Mouse (Mus musculus) stomach, postnatal 0 days (tissue): ENCODE measurements around the gene Stk38. TPM values are rescaled to one million over a fixed set of nuclear protein-coding genes. Genes with fewer than 3 reads are reported as not detected.
A peak's percentile ranks its signal among the peaks of the same experiment; 100 is the strongest.

Experiments used
- ATAC-seq: fragments of 200-750 bp; cut with Nextera tagmentation; 2 replicates; pipeline ENCODE4 v1.8.0; 2017; ENCODE audit not compliant: low FRiP score, low TSS enrichment
- DNase-seq: peaks from one replicate; pipeline ENCODE4 v3.0.0-alpha.2; 2016; ENCODE audit warnings: low spot score
- H3K27ac ChIP-seq: fragments of 300-500 bp; sonication (generic); replicated peaks from 2 replicates; pipeline ENCODE4 v1.5.1; 2014; ENCODE audit warnings: mild to moderate bottlenecking, control low read depth
- H3K27me3 ChIP-seq: fragments of 300-500 bp; sonication (generic); 2 replicates; pipeline ENCODE4 v1.6.1; 2014; ENCODE audit warnings: low read length; ENCODE audit not compliant: control insufficient read depth, insufficient read depth
- H3K36me3 ChIP-seq: fragments of 300-500 bp; sonication (generic); 2 replicates; pipeline ENCODE4 v1.6.1; 2014; ENCODE audit warnings: low read length, mixed read lengths; ENCODE audit not compliant: control insufficient read depth, insufficient read depth
- H3K4me1 ChIP-seq: fragments of 300-500 bp; sonication (generic); replicated peaks from 2 replicates; pipeline ENCODE4 v1.6.1; 2014; ENCODE audit warnings: antibody characterized with exemption; ENCODE audit not compliant: control insufficient read depth, insufficient read depth
- H3K4me2 ChIP-seq: fragments of 300-500 bp; sonication (generic); replicated peaks from 2 replicates; pipeline ENCODE4 v1.6.1; 2014; ENCODE audit warnings: low read depth, mild to moderate bottlenecking, control low read depth, moderate library complexity
- H3K4me3 ChIP-seq: fragments of 300-500 bp; sonication (generic); 2 replicates; pipeline ENCODE4 v1.5.1; 2014; ENCODE audit warnings: low read depth, low read length, control low read depth
- H3K9ac ChIP-seq: fragments of 300-500 bp; sonication (generic); 2 replicates; pipeline ENCODE4 v1.6.1; 2014; ENCODE audit warnings: mild to moderate bottlenecking, low read length, control low read depth, mixed read lengths
- H3K9me3 ChIP-seq: fragments of 300-500 bp; sonication (generic); 2 replicates; pipeline ENCODE4 v1.6.1; 2016; ENCODE audit warnings: low read length; ENCODE audit not compliant: control insufficient read depth
- CTCF ChIP-seq: IDR thresholded peaks from 2 replicates; pipeline ENCODE4 v1.5.1; 2016; ENCODE audit warnings: antibody characterized with exemption, low read depth, mild to moderate bottlenecking, moderate library complexity
- EP300 ChIP-seq: optimal IDR thresholded peaks from 2 replicates; pipeline ENCODE3; 2016; ENCODE audit warnings: antibody characterized with exemption
- WGBS: fragments of 180-500 bp; shearing (Covaris S2); extraction: QIAGEN DNeasy Blood & Tissue Kit; methylation state at CpG from one replicate; pipeline ENCODE4 v1.1.7; 2014; 5-methylcytosine and 5-hydroxymethylcytosine counted together
- polyA plus RNA-seq: library from polyadenylated mRNA; unstranded; fragments of >200 nt; fragmentation: Nextera tagmentation; extraction: Ambion mirVana; gene quantifications from 2 replicates; pipeline ENCODE4 v1.2.1, GENCODE M21; 2015

The Stk38 gene
- polyA plus RNA-seq, 1 experiment from 2014 or later, result 64.8 TPM

- WGBS, result 2% methylated on average over 14 of the region's 14 CpGs
- H3K9ac ChIP-seq, result peak overlapping the region; percentile 4; the same call in 1 of the 2 replicates
- no peak overlapping the region for H3K4me3 ChIP-seq
- H3K27me3 ChIP-seq, result no peaks in the 10 kb centered on the region
- DNase-seq, result peak; percentile 94
- peak overlapping the region; percentile 21; the same call in 1 of the 2 replicates for H3K4me2 ChIP-seq
- TF ChIP-seq CTCF (peak; percentile 72), EP300 (peak; percentile 39)
- peak; percentile 88 for ATAC-seq
- peak overlapping the region; percentile 88 for H3K27ac ChIP-seq
- peaks cover 6% of the 10 kb centered on the region; the same call in 1 of the 2 replicates for H3K4me1 ChIP-seq
- no peaks in the 10 kb centered on the region for H3K36me3 ChIP-seq
- no peaks in the 10 kb centered on the region for H3K9me3 ChIP-seq
These were observed 77.3 kb downstream of the Stk38 start for GRCm38 (mm10) chr17:28930392-28931074.

GRCm38 (mm10) chr17:28929369-28929768 lies 78.4 kb downstream of the Stk38 start:
- ATAC-seq (no peak), DNase-seq (no peak)
- 88% methylated on average over 4 of the region's 4 CpGs for WGBS
- no peak overlapping the region for H3K27ac ChIP-seq
- no peaks in the 10 kb centered on the region for H3K36me3 ChIP-seq
- no peak overlapping the region for H3K4me2 ChIP-seq
- H3K4me1 ChIP-seq, result peaks cover 6% of the 10 kb centered on the region; the same call in 1 of the 2 replicates
- no peak overlapping the region for H3K9ac ChIP-seq
- TF ChIP-seq EP300 (no peak), CTCF (no peak)
- H3K27me3 ChIP-seq, result no peaks in the 10 kb centered on the region
- H3K9me3 ChIP-seq, result no peaks in the 10 kb centered on the region
- H3K4me3 ChIP-seq, result no peak overlapping the region

GRCm38 (mm10) chr17:28928004-28928403 lies 79.8 kb downstream of the Stk38 start:
- Histone ChIP-seq H3K4me1 (peaks cover 6% of the 10 kb centered on the region; the same call in 1 of the 2 replicates), H3K27me3 (no peaks in the 10 kb centered on the region), H3K4me3 (no peak overlapping the region), H3K27ac (no peak overlapping the region), H3K9ac (no peak overlapping the region), H3K4me2 (no peak overlapping the region), H3K36me3 (no peaks in the 10 kb centered on the region), H3K9me3 (no peaks in the 10 kb centered on the region)
- WGBS, result 66% methylated on average over 9 of the region's 9 CpGs
- DNase-seq (no peak), ATAC-seq (no peak)
- no peak for TF ChIP-seq EP300

- 48% methylated on average over 15 of the region's 15 CpGs for WGBS
These were observed 80.7 kb downstream of the Stk38 start for GRCm38 (mm10) chr17:28926866-28927635.

GRCm38 (mm10) chr17:28926380-28926779 lies 81.4 kb downstream of the Stk38 start:
- Histone ChIP-seq H3K4me1 (peaks cover 4% of the 10 kb centered on the region; the same call in 1 of the 2 replicates), H3K4me3 (no peak overlapping the region), H3K27ac (no peak overlapping the region), H3K4me2 (no peak overlapping the region), H3K9me3 (no peaks in the 10 kb centered on the region), H3K9ac (no peak overlapping the region), H3K36me3 (no peaks in the 10 kb centered on the region), H3K27me3 (no peaks in the 10 kb centered on the region)
- ATAC-seq (no peak), DNase-seq (peak; percentile 81)
- WGBS, result 21% methylated on average over 13 of the region's 13 CpGs
- TF ChIP-seq CTCF, result peak; percentile 94
- TF ChIP-seq EP300, result no peak

More at GRCm38 (mm10) chr17:28926866-28927635, 80.7 kb downstream of the Stk38 start:
- Histone ChIP-seq H3K4me1 (peaks cover 6% of the 10 kb centered on the region; the same call in 1 of the 2 replicates), H3K4me2 (no peak overlapping the region), H3K9me3 (no peaks in the 10 kb centered on the region), H3K9ac (no peak overlapping the region), H3K27me3 (no peaks in the 10 kb centered on the region), H3K4me3 (no peak overlapping the region), H3K27ac (no peak overlapping the region), H3K36me3 (no peaks in the 10 kb centered on the region)
- TF ChIP-seq CTCF (peak; percentile 85), EP300 (no peak)
- DNase-seq (peak; percentile 70), ATAC-seq (no peak)
